Mouse (Mus musculus): ENCODE measurements around the gene Calm1. TPM values are rescaled to one million over a fixed set of nuclear protein-coding genes. Genes with fewer than 3 reads are reported as not detected.
A peak's percentile ranks its signal among the peaks of the same experiment; 100 is the strongest.

The Calm1 gene
- polyA plus RNA-seq, 1 experiment: 796 TPM

DNA sequence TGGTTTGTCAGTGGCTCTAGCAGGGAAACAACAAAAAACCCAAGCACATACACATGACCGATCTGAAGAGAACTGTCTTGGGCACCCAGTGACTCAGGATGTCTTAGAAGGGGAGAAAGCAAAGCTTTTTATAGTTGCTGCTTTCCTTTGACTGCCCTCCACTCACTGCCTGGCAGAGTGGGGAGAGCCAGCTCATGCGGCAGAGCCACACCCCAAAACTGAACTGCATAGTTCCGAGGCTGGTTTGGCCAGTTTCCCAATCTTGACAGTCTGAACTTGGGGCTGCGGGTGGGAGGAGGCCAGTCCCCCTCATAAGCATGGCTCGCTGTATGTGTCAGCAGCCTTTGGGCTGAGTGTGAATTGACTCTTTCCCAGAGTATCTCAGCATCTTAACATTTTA is 11.7 kb downstream of the Calm1 start:
- no peak for TF ChIP-seq GATA1 (IDR thresholded peaks at IDR 0.05; ENCODE audit: low read length)

DNA sequence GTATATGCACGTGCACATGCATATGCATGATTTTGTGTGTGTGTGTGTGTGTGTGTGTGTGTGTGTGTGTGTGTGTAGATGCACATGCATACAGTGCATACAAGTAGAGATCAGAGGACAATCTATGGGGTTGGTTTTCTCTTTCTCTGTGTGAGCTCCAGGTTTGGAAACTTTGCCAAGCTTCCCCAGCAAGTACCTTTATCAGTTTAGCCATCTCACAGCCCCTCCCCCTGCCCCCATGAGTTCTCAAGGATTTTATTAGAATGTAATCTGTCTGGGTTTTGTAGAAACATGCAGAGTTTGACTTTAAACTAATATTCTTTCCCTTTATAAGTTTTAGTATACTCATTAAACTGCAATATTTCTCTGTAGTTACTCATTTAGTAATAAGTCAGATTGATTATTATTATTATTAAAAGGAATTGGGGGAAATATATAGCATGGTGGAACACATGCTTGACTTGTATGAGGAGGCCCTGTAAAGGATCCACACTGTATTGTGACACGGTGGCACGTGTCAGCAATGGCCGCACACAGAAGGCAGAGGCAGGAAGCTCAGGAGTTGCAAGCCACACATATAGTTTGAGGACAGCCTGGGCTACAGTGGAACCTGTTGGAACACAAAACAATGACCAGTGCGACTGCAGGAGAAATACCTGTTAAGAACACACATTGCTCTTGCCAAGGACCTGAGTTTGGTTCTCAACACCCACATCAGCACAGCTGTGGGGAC is 12.4 kb downstream of the Calm1 start:
- no peak for TF ChIP-seq GATA1 (IDR thresholded peaks at IDR 0.05; ENCODE audit: low read length)

DNA sequence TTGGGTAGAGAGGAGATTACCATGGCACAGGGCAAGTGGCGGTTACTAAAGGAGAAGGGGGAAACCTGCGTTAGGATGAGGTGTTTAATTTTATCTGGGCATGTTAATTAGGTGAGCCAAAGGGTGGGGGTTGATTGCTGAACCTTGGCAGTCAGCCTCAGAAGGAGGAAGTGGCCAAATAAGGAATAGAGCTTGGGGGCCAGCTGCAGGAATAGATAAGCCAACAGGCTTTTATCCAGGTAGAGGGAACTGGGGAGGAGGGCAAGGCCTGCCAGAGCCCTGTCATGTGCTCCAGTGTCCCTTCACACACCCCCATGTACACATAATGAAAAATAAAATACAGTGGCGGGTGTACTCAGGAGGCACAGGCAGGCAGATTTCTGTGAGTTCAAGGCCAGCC is 13.2 kb downstream of the Calm1 start:
- TF ChIP-seq GATA1 (IDR thresholded peaks at IDR 0.05; ENCODE audit: low read length): peak; percentile 47

DNA sequence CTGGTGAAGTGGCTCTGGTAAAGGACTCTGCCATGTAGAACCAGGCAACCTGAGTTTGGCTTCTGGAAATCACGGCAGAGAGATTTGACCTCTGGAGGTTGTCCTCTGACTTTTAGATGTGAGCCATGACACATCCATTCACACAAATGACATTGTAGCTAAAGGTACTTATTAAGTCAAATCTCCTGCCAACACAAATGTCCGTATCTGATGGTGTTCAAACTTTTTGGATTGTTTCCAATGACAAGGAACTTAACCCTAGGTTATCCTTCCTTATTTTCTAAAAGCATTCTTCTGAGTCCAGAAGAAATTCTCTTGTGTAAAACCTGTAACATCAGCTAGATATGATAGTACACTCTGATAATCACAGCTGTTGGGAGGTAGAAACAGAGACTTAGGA is 13.9 kb downstream of the Calm1 start:
- no peak for TF ChIP-seq GATA1 (IDR thresholded peaks at IDR 0.05; ENCODE audit: low read length)

DNA sequence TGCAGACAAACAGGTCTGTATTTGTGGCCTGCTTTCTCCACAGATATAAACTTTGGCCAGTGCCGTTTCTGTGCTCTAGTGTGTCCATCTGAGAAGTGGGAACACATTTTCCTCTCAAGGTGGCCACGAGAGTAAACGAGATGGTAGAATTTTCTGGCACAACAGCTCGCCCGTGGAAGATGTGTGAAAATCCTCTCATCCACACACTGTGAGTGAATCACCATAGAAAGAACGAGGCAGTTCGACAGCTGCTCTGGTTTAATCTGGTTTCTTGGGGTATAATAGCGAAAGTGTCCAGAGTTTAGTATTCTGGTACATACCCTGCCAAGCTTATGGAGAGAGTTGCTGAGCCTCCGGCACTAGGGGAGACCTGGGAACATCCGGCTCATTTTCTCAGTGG is 14.9 kb downstream of the Calm1 start:
- TF ChIP-seq GATA1 (IDR thresholded peaks at IDR 0.05; ENCODE audit: low read length): no peak

DNA sequence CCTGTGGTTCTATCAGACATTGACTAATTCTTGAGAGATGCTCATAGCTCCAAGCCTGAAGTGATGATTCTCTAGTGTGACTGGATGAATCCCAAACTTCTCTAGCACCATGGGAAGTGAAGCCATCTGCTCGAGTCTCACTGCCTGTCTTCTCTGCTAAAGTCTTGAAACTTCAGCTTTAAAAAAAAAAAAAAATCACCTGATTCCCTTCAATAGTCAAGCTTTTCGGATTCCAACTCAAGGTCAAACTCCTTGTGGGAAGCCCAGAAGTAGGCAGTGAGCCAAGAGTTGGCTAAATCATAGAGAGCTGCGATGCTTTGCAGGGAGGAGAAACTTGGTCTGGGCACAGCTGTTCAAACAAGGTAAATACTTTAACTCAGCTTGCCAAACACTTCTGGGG is 15.5 kb downstream of the Calm1 start:
- TF ChIP-seq GATA1 (IDR thresholded peaks at IDR 0.05; ENCODE audit: low read length): no peak

DNA sequence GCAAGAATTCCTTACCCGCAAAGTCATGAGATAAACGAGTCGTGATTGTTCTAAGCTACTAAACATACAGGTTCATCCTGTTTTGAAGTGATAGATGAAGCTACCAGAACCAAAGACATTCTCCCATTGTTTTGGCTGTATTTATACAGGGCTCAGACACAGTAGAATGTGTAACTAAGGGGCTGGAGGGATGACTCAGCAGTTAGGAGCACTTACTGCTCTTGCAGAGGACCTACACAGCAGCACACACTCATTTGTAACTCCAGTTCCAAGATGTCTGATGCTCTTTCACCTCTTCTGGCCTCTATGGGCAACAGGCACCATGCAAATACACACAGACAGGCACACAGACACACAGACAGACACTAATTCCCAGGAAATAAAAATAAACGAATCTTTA is 20.8 kb downstream of the Calm1 start:
- no peak for TF ChIP-seq GATA1 (IDR thresholded peaks at IDR 0.05; ENCODE audit: low read length)

DNA sequence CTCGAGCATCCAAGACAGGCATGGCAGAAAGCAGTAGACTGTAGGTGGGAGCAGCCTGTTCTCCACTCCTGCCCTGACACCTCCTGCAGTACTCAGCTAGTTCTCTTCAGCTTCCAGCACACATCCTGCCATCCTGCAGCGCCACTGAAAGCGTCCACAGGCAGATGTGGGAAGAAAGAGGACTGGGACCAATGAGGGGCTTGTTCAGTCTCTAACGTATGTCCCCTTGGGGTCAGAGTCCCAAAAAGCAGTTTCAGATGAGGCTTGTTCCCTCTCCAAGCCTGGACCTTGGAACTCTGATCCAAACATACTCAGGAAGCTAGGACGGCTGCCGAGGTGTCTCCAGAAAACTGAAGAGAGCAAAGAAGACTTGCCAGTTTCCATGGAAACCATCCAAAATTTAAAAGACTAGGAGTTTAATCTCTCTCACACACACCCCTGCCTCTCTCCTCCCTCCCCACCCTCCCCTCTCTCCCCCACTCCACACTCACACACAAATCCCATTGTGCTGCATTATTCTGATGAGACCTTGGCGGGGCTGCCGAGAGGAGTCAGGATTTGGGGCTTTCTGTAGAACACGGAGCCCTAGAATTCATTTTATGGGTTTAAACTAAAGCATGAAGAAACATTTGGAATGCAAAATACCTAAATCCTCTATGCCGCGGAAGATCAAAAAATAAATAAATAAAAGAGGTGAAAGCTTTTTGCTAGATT is 22.5 kb downstream of the Calm1 start:
- TF ChIP-seq GATA1 (IDR thresholded peaks at IDR 0.05; ENCODE audit: low read length): no peak

DNA sequence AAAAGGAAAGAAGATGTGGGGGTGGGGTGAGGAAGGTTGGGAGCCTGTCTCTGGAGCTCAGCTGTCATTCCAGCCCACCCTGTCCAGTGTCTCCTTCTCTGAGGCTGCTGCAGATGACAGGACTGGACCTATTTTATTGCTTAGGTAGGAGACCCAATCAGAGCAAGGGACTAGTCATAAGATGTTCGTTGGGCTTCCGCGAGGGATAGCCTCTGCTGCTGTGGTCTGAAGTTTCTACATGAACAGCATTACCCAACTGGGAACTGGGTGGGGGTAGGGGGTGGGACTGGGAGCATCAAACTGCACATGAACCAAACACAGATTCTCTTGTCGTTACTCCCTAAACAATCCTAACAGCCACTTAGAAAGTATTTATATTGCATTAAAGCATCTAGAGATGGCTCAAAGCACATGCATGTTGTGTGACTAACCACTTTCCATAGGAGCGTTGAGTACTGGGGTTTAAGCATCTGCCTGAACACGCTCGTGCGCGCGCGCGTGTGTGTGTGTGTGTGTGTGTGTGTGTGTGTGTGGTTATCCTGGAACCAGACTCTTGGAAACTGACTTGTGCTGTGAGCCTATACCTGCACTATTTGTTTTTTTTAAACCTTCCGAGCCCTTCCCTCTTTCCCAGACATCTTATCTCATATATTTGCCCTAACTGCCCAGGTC is 23.2 kb downstream of the Calm1 start:
- TF ChIP-seq GATA1 (IDR thresholded peaks at IDR 0.05; ENCODE audit: low read length): no peak

DNA sequence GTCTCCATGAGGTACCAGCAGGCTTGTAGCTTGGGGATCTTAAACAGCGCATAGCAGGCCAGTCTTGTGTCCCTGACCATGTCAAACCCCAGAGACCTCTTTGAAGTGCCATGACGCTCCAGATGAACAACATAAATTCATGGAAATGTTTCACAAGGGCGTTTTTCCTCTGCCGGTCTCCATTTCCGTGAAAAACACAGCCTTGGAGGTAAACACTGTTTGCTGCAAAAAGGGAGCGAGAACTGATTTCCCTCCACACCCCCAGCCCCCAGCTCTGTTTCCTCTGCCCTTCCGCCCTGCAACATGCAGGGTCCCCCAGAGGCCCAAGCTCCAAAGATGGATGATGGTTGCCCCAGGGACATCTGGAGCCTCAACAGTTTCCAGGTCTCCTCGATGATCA is 24.3 kb downstream of the Calm1 start:
- TF ChIP-seq GATA1 (IDR thresholded peaks at IDR 0.05; ENCODE audit: low read length): no peak

DNA sequence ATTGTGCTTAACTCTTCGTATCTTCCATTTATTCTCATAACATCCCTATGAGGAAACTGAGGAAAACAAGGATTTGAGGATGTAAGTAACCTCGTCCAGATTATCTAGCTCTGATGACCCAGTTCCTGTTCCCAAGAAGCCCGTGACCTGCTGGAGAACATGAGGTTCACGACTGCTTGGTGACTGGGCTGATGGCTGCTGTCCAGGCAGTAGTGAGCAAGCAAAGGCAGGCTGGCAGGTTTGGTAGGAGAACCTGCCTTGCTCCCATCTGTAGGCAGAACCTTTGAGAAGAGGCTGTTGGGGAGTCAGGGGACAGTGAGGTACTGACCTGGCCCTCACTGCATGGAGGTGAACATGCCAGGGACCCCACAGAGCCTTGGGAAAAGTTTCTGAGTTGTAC is 26.0 kb downstream of the Calm1 start:
- no peak for TF ChIP-seq GATA1 (IDR thresholded peaks at IDR 0.05; ENCODE audit: low read length)

DNA sequence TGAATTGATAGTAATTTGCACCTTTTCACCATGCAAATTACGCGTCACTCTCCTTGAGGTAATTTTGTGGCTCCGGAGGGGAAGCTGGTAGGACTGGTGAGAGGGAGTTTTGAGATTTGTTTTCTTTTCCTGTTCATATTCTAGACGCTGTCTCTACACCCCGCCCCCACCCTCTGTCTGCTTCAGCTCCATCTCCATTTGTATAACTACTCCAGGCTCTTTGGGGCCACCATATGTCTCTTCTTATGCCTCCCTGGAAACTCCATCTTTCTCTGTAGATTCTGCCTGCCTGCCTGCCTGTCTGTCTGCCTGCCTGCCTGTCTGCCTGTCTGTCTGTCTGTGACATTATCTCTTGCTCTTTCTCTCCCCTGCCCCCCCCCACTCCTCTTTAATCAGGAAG is 26.8 kb downstream of the Calm1 start:
- no peak for TF ChIP-seq GATA1 (IDR thresholded peaks at IDR 0.05; ENCODE audit: low read length)

DNA sequence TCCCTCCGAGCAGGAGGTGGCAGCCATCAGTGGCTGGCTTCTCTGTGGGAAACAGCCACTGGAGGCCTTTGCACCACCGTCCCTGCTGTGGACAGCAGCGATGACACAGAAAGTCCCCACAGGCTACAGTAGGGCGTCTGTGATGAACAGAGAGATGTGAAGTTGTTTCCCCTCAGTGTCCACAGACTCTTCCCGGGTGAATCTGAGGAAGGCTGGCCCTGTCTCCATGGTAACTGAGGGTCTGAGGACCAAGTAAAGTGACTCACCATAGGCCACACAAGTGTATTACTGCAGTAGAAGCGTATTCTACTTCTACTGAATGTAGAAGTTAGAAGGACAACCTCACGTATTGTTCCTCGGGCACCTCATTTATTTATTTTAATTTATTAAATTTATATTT is 27.4 kb downstream of the Calm1 start:
- no peak for TF ChIP-seq GATA1 (IDR thresholded peaks at IDR 0.05; ENCODE audit: low read length)

DNA sequence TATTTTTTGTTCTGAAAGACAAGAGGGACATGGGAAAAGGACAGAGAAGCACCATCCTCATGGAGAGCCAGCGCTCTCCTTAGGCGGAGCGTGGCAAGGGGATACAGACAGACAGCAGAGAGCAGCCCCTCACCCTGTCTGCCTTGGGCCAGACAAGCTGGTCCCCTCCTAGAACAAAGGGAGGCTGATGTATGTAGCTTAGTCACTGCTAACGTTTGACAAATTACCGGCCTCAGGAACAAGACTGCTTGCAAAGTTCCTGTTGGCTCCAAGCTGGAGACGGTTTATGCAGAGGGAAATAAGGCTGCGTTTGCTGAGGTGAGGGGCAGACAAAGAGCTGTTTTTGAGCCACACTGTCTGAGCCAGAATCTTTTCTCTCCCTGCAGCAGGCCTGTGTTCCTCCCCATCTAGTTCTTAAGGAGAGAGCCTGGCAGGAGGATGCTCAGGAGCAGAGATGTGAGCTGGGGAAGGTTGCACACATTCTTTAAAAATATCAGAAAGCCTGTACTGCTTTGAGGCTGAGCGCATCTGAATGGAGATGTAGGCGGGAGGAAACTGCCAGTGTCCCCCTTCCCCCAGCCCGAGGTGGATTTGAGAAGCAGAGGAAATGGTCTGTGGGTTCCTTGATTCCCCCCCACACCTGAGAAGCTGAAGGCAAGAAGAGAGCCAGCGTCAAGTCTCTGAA is 28.9 kb downstream of the Calm1 start:
- no peak for TF ChIP-seq GATA1 (IDR thresholded peaks at IDR 0.05; ENCODE audit: low read length)

DNA sequence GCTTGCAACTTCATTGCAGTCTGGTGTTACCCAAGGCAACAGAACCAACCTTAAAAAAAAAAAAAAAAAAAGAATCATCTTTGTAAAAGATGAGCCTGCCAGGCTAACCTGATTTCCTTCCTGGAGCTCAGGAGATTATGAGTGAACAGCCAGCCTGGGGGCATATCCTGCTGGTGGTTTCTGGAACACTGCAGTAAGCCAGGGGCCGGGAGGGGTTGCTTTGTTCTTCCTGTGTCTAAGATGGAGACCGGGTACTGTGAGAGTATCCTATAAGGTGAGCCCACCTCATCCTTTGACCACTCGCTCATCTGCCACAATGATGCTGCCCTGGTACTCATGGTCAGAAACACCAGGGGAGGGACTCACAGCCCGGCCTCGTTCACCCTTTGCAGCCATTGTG is 35.0 kb downstream of the Calm1 start:
- TF ChIP-seq GATA1 (IDR thresholded peaks at IDR 0.05; ENCODE audit: low read length): no peak

DNA sequence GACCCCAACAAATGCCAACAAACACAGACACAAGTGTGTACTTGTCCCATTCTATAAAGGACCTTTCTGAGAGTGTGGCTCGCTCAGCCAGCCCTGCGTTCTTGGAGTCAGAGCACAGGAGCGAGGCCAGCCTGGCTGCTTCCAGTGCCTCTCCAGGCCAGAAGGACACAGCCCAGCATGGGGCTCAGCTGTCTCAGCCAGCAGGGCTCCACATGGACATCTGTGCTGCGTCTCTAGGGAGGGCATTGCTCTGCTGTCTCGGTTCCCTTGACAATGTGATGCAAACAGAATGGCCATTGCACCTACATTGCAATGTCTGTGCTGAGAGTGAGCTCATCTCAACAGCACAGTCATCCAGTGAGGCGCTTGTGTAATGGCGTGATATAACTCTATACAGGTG is 35.7 kb downstream of the Calm1 start:
- no peak for TF ChIP-seq GATA1 (IDR thresholded peaks at IDR 0.05; ENCODE audit: low read length)
